Mouse (Mus musculus) brown adipose tissue, adult 24 weeks (tissue): ENCODE data around the gene Ifnz. TPM values are rescaled to one million over a fixed set of nuclear protein-coding genes. Genes with fewer than 3 reads are reported as not detected.
"Not testable (repeated sequence)": the region's sequence is repeated elsewhere in the genome, so short reads cannot be mapped to it uniquely, and the experiment has no call there.

Source experiments
- H3K27ac ChIP-seq: fragments of 200-500 bp; replicated peaks from 2 replicates; pipeline ENCODE4 v1.5.1; 2012; ENCODE audit warnings: low read depth, mild to moderate bottlenecking, low read length
- H3K4me1 ChIP-seq: fragments of 200-500 bp; 2 replicates; pipeline ENCODE4 v1.6.1; 2012; ENCODE audit warnings: low read length, mixed read lengths; ENCODE audit not compliant: control insufficient read depth, insufficient read depth, insufficient read length
- H3K4me3 ChIP-seq: fragments of 200-500 bp; 2 replicates; pipeline ENCODE4 v1.5.1; 2012; ENCODE audit warnings: low read depth, mild to moderate bottlenecking, low read length, moderate library complexity; ENCODE audit not compliant: insufficient read depth
- polyA plus RNA-seq: library from polyadenylated mRNA; stranded (reverse); fragments of >200 nt; gene quantifications from 2 replicates; pipeline ENCODE4 v1.2.4, GENCODE M21; 2012; ENCODE audit not compliant: missing spikeins, insufficient read depth, insufficient read length

Ifnz gene
- polyA plus RNA-seq, 1 experiment, result not detected

DNA sequence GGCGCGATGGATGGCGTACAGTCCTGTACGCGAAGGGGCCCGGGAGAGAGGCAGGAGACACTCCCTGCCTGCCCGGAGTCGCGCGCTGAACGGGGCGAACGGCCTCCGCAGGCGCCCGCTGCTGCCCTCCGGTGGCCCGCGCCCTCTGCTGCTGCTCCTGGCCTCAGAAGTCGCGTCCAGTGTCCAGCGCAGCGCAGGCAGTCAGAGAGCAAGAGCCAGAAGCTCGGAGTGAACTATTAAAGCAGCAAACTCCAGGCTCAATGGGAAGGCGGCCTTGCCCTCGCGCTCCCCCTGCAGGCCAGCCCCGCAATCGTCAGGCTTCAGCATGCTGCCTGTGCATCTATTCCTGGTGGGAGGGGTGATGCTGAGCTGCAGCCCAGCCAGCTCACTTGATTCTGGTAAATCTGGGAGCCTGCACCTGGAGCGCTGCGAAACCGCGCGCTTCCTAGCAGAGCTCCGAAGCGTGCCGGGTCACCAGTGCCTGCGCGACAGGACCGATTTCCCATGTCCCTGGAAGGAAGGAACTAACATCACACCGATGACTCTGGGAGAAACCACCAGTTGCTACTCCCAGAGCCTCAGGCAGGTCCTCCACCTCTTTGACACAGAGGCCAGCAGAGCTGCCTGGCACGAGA lies 18.4 kb upstream of the Ifnz start:
- not testable (repeated sequence) for H3K4me1 ChIP-seq, H3K27ac ChIP-seq
- peak overlapping the region; percentile 44 for H3K4me3 ChIP-seq

DNA sequence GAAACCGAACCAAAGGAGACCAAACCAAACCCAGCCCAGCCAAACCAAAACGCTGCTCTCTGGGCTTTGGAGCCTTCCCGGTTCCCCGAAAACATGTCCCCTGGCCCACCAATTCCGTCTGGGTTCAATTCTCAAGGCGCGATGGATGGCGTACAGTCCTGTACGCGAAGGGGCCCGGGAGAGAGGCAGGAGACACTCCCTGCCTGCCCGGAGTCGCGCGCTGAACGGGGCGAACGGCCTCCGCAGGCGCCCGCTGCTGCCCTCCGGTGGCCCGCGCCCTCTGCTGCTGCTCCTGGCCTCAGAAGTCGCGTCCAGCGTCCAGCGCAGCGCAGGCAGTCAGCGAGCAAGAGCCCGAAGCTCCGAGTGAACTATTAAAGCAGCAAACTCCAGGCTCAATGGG lies 8.4 kb upstream of the Ifnz start, which contains the start of gene Gm13290:
TSS of gene Gm13290 (plus strand) at position 301 of the 400 bp plus-strand sequence.
- not testable (repeated sequence) for H3K27ac ChIP-seq, H3K4me3 ChIP-seq, H3K4me1 ChIP-seq

DNA sequence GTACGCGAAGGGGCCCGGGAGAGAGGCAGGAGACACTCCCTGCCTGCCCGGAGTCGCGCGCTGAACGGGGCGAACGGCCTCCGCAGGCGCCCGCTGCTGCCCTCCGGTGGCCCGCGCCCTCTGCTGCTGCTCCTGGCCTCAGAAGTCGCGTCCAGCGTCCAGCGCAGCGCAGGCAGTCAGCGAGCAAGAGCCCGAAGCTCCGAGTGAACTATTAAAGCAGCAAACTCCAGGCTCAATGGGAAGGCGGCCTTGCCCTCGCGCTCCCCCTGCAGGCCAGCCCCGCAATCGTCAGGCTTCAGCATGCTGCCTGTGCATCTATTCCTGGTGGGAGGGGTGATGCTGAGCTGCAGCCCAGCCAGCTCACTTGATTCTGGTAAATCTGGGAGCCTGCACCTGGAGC lies 5.3 kb upstream of the Ifnz start, which contains the start of gene Gm13289:
TSS of gene Gm13289 (plus strand) at position 301 of the 400 bp plus-strand sequence.
- H3K4me1 ChIP-seq, H3K4me3 ChIP-seq, H3K27ac ChIP-seq: not testable (repeated sequence)

DNA sequence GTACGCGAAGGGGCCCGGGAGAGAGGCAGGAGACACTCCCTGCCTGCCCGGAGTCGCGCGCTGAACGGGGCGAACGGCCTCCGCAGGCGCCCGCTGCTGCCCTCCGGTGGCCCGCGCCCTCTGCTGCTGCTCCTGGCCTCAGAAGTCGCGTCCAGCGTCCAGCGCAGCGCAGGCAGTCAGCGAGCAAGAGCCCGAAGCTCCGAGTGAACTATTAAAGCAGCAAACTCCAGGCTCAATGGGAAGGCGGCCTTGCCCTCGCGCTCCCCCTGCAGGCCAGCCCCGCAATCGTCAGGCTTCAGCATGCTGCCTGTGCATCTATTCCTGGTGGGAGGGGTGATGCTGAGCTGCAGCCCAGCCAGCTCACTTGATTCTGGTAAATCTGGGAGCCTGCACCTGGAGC lies 2.4 kb upstream of the Ifnz start, which contains the start of gene Gm13272:
TSS of gene Gm13272 (plus strand) at position 301 of the 400 bp plus-strand sequence.
- not testable (repeated sequence) for H3K4me3 ChIP-seq, H3K27ac ChIP-seq, H3K4me1 ChIP-seq

DNA sequence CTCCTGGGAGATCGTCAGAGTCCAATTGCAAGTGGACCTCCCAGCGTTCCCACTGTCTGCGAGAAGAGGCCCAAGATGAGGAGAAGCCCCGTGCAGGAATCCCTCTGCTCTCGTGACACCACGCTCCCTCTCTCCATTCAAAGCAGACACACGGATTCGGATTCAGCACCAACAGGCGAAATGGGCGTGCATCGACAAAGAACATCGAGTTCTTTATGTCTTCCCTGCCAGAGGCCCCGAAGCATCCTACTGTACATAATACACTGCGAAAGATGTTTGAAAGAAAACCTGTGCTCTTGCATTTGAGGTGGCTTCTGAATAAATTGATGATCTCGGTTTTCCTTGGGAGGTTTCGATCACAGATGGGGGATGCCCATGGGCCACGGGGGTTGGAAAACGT lies 1.6 kb upstream of the Ifnz start:
- not testable (repeated sequence) for H3K4me1 ChIP-seq, H3K4me3 ChIP-seq, H3K27ac ChIP-seq

DNA sequence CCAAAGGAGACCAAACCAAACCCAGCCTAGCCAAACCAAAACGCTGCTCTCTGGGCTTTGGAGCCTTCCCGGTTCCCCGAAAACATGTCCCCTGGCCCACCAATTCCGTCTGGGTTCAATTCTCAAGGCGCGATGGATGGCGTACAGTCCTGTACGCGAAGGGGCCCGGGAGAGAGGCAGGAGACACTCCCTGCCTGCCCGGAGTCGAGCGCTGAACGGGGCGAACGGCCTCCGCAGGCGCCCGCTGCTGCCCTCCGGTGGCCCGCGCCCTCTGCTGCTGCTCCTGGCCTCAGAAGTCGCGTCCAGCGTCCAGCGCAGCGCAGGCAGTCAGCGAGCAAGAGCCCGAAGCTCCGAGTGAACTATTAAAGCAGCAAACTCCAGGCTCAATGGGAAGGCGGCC lies 404 bp downstream of the Ifnz start:
- not testable (repeated sequence) for H3K4me1 ChIP-seq
- Histone ChIP-seq H3K27ac (peak overlapping the region; percentile 56), H3K4me3 (peak overlapping the region; percentile 48)

DNA sequence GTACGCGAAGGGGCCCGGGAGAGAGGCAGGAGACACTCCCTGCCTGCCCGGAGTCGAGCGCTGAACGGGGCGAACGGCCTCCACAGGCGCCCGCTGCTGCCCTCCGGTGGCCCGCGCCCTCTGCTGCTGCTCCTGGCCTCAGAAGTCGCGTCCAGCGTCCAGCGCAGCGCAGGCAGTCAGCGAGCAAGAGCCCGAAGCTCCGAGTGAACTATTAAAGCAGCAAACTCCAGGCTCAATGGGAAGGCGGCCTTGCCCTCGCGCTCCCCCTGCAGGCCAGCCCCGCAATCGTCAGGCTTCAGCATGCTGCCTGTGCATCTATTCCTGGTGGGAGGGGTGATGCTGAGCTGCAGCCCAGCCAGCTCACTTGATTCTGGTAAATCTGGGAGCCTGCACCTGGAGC lies 3.5 kb downstream of the Ifnz start, which contains the start of gene Gm13276:
TSS of gene Gm13276 (plus strand) at position 301 of the 400 bp plus-strand sequence.
- H3K4me3 ChIP-seq, H3K27ac ChIP-seq: not testable (repeated sequence)

DNA sequence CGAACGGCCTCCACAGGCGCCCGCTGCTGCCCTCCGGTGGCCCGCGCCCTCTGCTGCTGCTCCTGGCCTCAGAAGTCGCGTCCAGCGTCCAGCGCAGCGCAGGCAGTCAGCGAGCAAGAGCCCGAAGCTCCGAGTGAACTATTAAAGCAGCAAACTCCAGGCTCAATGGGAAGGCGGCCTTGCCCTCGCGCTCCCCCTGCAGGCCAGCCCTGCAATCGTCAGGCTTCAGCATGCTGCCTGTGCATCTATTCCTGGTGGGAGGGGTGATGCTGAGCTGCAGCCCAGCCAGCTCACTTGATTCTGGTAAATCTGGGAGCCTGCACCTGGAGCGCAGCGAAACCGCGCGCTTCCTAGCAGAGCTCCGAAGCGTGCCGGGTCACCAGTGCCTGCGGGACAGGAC lies 6.5 kb downstream of the Ifnz start, which contains the start of gene Gm13277:
TSS of gene Gm13277 (plus strand) at position 231 of the 400 bp plus-strand sequence.
- not testable (repeated sequence) for H3K27ac ChIP-seq, H3K4me3 ChIP-seq, H3K4me1 ChIP-seq

More for the DNA sequence above, 3.5 kb downstream of the Ifnz start, which contains the start of gene Gm13276:
- H3K4me1 ChIP-seq, result not testable (repeated sequence)

DNA sequence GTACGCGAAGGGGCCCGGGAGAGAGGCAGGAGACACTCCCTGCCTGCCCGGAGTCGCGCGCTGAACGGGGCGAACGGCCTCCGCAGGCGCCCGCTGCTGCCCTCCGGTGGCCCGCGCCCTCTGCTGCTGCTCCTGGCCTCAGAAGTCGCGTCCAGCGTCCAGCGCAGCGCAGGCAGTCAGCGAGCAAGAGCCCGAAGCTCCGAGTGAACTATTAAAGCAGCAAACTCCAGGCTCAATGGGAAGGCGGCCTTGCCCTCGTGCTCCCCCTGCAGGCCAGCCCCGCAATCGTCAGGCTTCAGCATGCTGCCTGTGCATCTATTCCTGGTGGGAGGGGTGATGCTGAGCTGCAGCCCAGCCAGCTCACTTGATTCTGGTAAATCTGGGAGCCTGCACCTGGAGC lies 9.3 kb downstream of the Ifnz start, which contains the start of gene Gm13278:
TSS of gene Gm13278 (plus strand) at position 301 of the 400 bp plus-strand sequence.
- H3K4me3 ChIP-seq, H3K4me1 ChIP-seq, H3K27ac ChIP-seq: not testable (repeated sequence)

DNA sequence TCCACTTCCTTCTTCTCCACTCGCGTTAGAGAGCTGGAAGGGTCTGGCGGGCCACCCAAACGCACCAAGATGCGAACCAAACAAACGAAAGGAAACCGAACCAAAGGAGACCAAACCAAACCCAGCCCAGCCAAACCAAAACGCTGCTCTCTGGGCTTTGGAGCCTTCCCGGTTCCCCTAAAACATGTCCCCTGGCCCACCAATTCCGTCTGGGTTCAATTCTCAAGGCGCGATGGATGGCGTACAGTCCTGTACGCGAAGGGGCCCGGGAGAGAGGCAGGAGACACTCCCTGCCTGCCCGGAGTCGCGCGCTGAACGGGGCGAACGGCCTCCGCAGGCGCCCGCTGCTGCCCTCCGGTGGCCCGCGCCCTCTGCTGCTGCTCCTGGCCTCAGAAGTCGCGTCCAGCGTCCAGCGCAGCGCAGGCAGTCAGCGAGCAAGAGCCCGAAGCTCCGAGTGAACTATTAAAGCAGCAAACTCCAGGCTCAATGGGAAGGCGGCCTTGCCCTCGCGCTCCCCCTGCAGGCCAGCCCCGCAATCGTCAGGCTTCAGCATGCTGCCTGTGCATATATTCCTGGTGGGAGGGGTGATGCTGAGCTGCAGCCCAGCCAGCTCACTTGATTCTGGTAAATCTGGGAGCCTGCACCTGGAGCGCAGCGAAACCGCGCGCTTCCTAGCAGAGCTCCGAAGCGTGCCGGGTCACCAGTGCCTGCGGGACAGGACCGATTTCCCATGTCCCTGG lies 12.2 kb downstream of the Ifnz start, which contains the start of gene Gm13275:
TSS of gene Gm13275 (plus strand) at position 552 of the 740 bp plus-strand sequence.
- H3K4me1 ChIP-seq, H3K4me3 ChIP-seq, H3K27ac ChIP-seq: not testable (repeated sequence)

DNA sequence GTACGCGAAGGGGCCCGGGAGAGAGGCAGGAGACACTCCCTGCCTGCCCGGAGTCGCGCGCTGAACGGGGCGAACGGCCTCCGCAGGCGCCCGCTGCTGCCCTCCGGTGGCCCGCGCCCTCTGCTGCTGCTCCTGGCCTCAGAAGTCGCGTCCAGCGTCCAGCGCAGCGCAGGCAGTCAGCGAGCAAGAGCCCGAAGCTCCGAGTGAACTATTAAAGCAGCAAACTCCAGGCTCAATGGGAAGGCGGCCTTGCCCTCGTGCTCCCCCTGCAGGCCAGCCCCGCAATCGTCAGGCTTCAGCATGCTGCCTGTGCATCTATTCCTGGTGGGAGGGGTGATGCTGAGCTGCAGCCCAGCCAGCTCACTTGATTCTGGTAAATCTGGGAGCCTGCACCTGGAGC lies 15.2 kb downstream of the Ifnz start, which contains the start of gene Gm13279:
TSS of gene Gm13279 (plus strand) at position 301 of the 400 bp plus-strand sequence.
- H3K27ac ChIP-seq, H3K4me3 ChIP-seq, H3K4me1 ChIP-seq: not testable (repeated sequence)

DNA sequence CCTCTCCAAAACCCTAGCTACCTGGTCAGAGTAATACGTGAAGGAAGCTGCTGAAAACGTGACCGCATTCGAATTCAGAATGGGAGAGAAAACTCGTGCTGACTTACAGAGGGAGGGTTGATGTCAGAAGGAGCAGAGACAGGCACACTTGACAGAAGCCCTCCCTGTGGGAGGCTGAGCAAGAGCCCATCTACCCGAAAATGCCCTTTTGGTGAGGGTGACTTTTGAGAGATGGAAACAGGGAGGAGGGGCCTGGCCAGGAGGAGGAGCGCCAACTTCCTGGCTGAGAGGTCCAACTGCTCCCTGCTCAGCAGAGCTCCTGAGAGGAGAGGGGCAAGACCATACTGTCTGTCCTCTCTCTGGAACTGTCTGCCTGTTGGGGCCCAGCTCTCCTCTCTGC lies 17.4 kb downstream of the Ifnz start, which contains the start of gene Gm13285:
TSS of gene Gm13285 (plus strand) at position 301 of the 400 bp plus-strand sequence.
- not testable (repeated sequence) for H3K4me1 ChIP-seq, H3K4me3 ChIP-seq, H3K27ac ChIP-seq

DNA sequence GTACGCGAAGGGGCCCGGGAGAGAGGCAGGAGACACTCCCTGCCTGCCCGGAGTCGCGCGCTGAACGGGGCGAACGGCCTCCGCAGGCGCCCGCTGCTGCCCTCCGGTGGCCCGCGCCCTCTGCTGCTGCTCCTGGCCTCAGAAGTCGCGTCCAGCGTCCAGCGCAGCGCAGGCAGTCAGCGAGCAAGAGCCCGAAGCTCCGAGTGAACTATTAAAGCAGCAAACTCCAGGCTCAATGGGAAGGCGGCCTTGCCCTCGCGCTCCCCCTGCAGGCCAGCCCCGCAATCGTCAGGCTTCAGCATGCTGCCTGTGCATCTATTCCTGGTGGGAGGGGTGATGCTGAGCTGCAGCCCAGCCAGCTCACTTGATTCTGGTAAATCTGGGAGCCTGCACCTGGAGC lies 21.0 kb downstream of the Ifnz start, which contains the start of gene Gm13287:
TSS of gene Gm13287 (plus strand) at position 301 of the 400 bp plus-strand sequence.
- not testable (repeated sequence) for H3K27ac ChIP-seq, H3K4me3 ChIP-seq

DNA sequence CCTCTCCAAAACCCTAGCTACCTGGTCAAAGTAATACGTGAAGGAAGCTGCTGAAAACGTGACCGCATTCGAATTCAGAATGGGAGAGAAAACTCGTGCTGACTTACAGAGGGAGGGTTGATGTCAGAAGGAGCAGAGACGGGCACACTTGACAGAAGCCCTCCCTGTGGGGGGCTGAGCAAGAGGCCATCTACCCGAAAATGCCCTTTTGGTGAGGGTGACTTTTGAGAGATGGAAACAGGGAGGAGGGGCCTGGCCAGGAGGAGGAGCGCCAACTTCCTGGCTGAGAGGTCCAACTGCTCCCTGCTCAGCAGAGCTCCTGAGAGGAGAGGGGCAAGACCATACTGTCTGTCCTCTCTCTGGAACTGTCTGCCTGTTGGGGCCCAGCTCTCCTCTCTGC lies 23.3 kb downstream of the Ifnz start, which contains the start of gene Gm13288:
TSS of gene Gm13288 (plus strand) at position 301 of the 400 bp plus-strand sequence.
- not testable (repeated sequence) for H3K4me1 ChIP-seq, H3K4me3 ChIP-seq, H3K27ac ChIP-seq

More for the DNA sequence above, 21.0 kb downstream of the Ifnz start, which contains the start of gene Gm13287:
- not testable (repeated sequence) for H3K4me1 ChIP-seq

DNA sequence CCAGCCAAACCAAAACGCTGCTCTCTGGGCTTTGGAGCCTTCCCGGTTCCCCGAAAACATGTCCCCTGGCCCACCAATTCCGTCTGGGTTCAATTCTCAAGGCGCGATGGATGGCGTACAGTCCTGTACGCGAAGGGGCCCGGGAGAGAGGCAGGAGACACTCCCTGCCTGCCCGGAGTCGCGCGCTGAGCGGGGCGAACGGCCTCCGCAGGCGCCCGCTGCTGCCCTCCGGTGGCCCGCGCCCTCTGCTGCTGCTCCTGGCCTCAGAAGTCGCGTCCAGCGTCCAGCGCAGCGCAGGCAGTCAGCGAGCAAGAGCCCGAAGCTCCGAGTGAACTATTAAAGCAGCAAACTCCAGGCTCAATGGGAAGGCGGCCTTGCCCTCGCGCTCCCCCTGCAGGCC lies 23.8 kb downstream of the Ifnz start:
- H3K4me1 ChIP-seq, H3K27ac ChIP-seq, H3K4me3 ChIP-seq: not testable (repeated sequence)
